Mouse (Mus musculus) brown adipose tissue, adult 24 weeks (tissue): ENCODE measurements around the gene Trmt61a. TPM values are rescaled to one million over a fixed set of nuclear protein-coding genes. Genes with fewer than 3 reads are reported as not detected.
A peak's percentile ranks its signal among the peaks of the same experiment; 100 is the strongest.

Experiments
- H3K27ac ChIP-seq: fragments of 200-500 bp; replicated peaks from 2 replicates; pipeline ENCODE4 v1.5.1; 2012; ENCODE audit warnings: low read depth, mild to moderate bottlenecking, low read length
- H3K4me1 ChIP-seq: fragments of 200-500 bp; 2 replicates; pipeline ENCODE4 v1.6.1; 2012; ENCODE audit warnings: low read length, mixed read lengths; ENCODE audit not compliant: control insufficient read depth, insufficient read depth, insufficient read length
- H3K4me3 ChIP-seq: fragments of 200-500 bp; 2 replicates; pipeline ENCODE4 v1.5.1; 2012; ENCODE audit warnings: low read depth, mild to moderate bottlenecking, low read length, moderate library complexity; ENCODE audit not compliant: insufficient read depth
- polyA plus RNA-seq: library from polyadenylated mRNA; stranded (reverse); fragments of >200 nt; gene quantifications from 2 replicates; pipeline ENCODE4 v1.2.4, GENCODE M21; 2012; ENCODE audit not compliant: missing spikeins, insufficient read depth, insufficient read length

The Trmt61a gene
- polyA plus RNA-seq, 1 experiment = 2.9 TPM

- Histone ChIP-seq H3K27ac (peak overlapping the region; percentile 99), H3K4me1 (peaks cover 18% of the 10 kb centered on the region), H3K4me3 (no peak overlapping the region; the same call in 1 of the 2 replicates)
Measured at GRCm38 (mm10) chr12:111669000-111669788, 8.7 kb upstream of the Trmt61a start.

GRCm38 (mm10) chr12:111669961-111670360 lies 7.9 kb upstream of the Trmt61a start:
- Histone ChIP-seq H3K27ac (0 out of 2 replicates have a peak overlapping the region, but pooled peaks have one; percentile 20), H3K4me1 (peaks cover 18% of the 10 kb centered on the region), H3K4me3 (0 out of 2 replicates have a peak overlapping the region, but pooled peaks have one; percentile 71)

GRCm38 (mm10) chr12:111670371-111670971 lies 7.4 kb upstream of the Trmt61a start:
- Histone ChIP-seq H3K27ac (0 out of 2 replicates have a peak overlapping the region, but pooled peaks have one; percentile 20), H3K4me1 (peaks cover 18% of the 10 kb centered on the region), H3K4me3 (peak overlapping the region; percentile 71)

DNA sequence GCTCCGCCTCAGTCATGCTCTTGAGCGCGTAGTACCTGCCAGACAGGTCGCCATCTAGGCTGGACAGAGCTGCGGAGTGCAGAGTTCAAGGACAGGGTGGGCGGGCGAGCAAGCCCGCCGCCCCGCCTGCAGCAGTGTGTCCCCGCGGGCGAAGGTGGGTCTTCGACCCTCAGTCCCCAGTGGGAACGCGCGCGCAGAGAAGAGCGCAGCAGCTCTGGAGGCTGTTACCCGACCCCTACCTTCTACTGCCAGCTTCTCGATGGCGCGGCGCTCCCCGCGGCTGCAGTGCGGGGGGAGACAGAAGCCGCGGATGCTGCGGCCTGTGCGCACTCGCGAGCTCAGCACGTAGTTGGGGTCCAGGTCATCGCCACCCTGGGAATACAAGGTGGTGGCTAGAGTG lies 6.9 kb upstream of the Trmt61a start:
- Histone ChIP-seq H3K4me1 (peaks cover 18% of the 10 kb centered on the region), H3K4me3 (peak overlapping the region; percentile 71), H3K27ac (no peak overlapping the region)

- H3K4me1 ChIP-seq = peaks cover 18% of the 10 kb centered on the region
- H3K27ac ChIP-seq = no peak overlapping the region
- H3K4me3 ChIP-seq = peak overlapping the region; percentile 71
Measured at GRCm38 (mm10) chr12:111671431-111671902, 6.4 kb upstream of the Trmt61a start.

DNA sequence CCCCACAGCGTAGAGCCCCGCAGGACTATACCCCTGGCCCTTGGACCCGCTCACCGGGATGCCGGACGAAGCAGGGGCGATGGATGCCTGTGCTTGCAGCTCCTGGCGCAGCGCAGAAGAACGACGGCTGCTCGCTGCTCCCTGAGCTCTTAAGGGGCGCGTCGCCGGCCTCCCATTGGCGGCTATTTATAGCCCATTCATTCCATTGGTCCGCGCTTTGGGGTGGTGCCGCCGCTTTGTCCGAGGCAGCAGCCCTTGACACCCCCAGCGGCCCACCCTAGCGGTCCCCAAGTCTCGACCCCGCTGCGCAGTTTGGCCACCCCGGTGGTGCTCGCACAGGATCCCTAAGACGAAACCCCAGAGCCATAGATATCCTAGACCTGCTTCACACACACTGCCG lies 5.7 kb upstream of the Trmt61a start, which contains the start of gene Ckb:
Ckb (minus strand) TSS at position 163 of the 400 bp plus-strand sequence.
- H3K4me1 ChIP-seq = peaks cover 20% of the 10 kb centered on the region
- no peak within 1 kb of the TSS for H3K27ac ChIP-seq
- H3K4me3 ChIP-seq = peak within 1 kb of the TSS; percentile 71

- peak overlapping the region; percentile 71 for H3K4me3 ChIP-seq
- no peak overlapping the region for H3K27ac ChIP-seq
- peaks cover 23% of the 10 kb centered on the region for H3K4me1 ChIP-seq
Measured at GRCm38 (mm10) chr12:111672581-111672980, 5.3 kb upstream of the Trmt61a start.

DNA sequence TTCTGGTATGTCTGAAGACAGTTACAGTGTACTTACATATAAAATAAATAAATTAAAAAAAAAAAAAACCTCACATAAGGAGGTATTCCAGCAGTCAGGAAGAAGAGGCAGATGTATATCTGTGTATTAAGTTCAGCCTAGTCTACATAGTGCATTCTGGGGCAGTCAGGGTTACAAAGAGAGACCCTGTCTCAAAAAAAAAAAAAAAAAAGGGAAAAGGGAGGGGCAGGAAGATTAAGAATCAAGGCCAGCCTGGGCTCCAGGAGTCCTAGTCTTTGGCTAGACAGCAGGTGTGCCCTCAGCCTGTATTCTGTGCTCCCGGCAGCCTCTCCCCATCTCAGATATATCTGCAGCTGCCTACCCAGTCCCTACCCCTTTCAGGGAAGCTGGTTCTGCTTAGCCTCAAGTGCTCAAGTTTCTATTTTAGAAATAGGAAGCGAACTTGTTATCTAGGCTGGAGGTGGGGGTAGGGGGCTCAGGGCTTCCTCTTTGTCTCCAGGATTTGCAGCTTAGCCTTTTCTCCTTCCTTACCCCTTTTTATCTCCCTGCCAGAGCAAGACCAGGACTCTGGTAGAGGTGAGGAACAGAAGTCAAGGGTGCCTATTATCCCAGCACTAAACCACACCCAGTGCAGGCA lies 2.9 kb upstream of the Trmt61a start:
- Histone ChIP-seq H3K27ac (peak overlapping the region; percentile 35), H3K4me1 (peaks cover 20% of the 10 kb centered on the region), H3K4me3 (no peak overlapping the region)

DNA sequence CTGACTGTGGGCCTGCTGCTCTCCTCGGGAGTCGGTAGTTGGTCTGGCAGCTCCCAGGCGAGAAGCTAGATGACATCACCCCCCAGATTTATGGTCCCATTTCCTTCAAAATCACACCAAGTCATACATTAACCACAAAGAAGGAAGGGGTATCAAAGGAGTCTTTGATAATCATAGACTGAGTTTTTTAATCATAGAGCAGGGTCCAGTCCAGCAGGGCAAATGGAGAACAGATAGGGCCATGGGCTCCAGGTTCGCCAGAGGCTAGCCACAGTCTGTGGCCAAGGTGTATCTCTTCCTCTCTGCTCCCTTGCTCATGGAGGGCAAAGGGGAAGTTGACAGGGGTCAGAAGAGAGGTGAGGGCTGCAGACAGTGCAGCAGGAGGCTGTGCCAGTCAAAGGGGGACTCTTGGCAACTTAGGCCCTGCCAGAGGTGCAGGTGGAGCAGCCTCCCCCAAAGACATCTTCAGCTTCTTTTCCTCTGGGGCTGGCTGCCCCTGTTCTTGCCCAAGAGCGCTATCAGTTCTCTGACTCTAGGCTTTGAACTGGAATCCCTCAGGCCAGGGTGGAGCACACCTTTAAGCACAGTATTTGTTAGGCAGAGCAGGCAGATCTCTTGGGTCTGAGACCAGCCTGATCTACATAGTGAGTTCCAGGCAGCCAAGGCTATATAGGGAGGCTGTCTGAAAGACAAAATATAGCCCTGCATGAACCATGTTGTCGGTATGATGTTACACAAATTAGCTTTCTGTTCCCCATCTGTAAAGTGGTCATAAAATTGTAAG lies 1.9 kb upstream of the Trmt61a start:
- peaks cover 15% of the 10 kb centered on the region for H3K4me1 ChIP-seq
- H3K4me3 ChIP-seq = no peak overlapping the region
- H3K27ac ChIP-seq = peak overlapping the region; percentile 35

- Histone ChIP-seq H3K4me3 (peak overlapping the region; percentile 81), H3K4me1 (peaks cover 16% of the 10 kb centered on the region), H3K27ac (peak overlapping the region; percentile 66)
Measured at GRCm38 (mm10) chr12:111677421-111677820, 484 bp upstream of the Trmt61a start.

GRCm38 (mm10) chr12:111678670-111678933 lies 697 bp downstream of the Trmt61a start:
- H3K4me3 ChIP-seq = peak overlapping the region; percentile 81
- H3K27ac ChIP-seq = no peak overlapping the region
- peaks cover 15% of the 10 kb centered on the region for H3K4me1 ChIP-seq

- H3K27ac ChIP-seq = no peak overlapping the region
- H3K4me3 ChIP-seq = peak overlapping the region; percentile 81
- peaks cover 15% of the 10 kb centered on the region for H3K4me1 ChIP-seq
Measured at GRCm38 (mm10) chr12:111678997-111679396, 1.1 kb downstream of the Trmt61a start.

DNA sequence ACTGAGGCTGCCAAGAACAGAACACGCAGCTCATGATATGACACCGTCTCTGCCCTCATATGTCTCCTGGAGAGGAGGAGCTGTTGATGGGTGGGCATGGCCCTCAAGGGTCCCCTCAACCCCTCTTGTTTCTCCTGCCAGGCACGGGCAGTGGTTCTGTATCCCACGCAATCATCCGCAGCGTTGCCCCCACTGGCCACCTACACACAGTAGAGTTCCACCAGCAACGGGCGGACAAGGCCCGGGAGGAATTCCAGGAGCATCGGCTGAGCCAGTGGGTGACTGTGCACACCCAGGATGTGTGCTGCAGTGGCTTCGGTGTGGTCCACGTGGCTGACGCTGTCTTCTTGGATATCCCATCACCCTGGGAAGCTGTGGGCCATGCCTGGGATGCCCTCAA lies 2.8 kb downstream of the Trmt61a start:
- no peak overlapping the region for H3K27ac ChIP-seq
- H3K4me3 ChIP-seq = no peak overlapping the region
- H3K4me1 ChIP-seq = peaks cover 15% of the 10 kb centered on the region

DNA sequence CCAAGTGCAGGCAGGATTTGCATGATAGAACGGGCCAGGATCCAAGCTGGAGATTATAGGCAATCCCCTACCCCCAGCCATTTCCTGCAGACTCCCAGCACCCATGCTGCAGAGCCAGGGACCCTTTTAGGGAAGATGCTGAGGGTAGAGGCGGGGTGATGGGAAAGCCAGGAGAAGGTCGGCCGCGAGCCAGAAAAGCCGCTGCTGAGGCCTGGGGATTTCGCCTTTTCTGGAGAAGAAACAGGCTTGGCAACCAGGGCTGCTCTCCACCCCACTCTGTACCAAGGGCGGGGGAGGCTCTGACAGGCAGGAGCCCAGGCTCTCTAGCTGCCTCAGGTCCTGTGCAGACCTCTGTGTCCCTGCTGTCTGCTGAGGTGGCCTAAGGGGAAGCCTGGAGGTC lies 3.4 kb downstream of the Trmt61a start:
- Histone ChIP-seq H3K4me3 (no peak overlapping the region), H3K27ac (0 out of 2 replicates have a peak overlapping the region, but pooled peaks have one; percentile 5), H3K4me1 (peaks cover 15% of the 10 kb centered on the region)

GRCm38 (mm10) chr12:111682003-111682402 lies 4.1 kb downstream of the Trmt61a start:
- H3K27ac ChIP-seq = 0 out of 2 replicates have a peak overlapping the region, but pooled peaks have one; percentile 5
- H3K4me3 ChIP-seq = no peak overlapping the region
- peaks cover 14% of the 10 kb centered on the region for H3K4me1 ChIP-seq
